Mouse (Mus musculus): ENCODE measurements around the gene Man1a.

- TF ChIP-seq CTCF (IDR thresholded peaks at IDR 0.05; ENCODE audit: low read depth) (no peak), EP300 (IDR thresholded peaks at IDR 0.05; ENCODE audit: low read depth) (no peak)
Measured at GRCm38 (mm10) chr10:53914974-53915609, 161.3 kb downstream of the Man1a start.

All from heart, postnatal 0 days (tissue).